Mouse (Mus musculus): ENCODE results near the gene Zfp207.

DNA sequence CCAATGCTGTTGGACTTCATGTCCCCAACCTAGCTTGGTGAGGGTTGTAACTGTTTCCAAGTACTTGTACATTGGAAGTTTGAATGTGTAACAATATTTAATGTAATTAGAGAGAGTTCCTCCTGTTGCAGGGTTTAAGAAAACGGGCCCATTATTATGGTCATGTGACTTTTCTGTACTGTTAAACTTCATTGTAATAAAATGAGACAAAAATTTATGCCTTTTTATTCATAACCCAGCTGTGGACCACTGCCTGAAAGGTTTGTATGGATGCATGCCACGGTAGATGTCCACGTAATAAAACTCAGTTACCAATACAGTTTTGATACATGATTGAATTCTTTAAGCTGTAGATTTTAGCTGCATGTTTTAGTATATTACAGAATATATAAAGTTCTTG, 12.9 kb downstream of the Zfp207 start:
- TF ChIP-seq CTCF (IDR thresholded peaks at IDR 0.05; ENCODE audit: low read depth) (no peak), EP300 (optimal IDR thresholded peaks at IDR 0.05) (no peak)

Data from stomach, postnatal 0 days (tissue).